Mouse (Mus musculus): ENCODE measurements around the gene Rnf126.

Gene Rnf126

DNA sequence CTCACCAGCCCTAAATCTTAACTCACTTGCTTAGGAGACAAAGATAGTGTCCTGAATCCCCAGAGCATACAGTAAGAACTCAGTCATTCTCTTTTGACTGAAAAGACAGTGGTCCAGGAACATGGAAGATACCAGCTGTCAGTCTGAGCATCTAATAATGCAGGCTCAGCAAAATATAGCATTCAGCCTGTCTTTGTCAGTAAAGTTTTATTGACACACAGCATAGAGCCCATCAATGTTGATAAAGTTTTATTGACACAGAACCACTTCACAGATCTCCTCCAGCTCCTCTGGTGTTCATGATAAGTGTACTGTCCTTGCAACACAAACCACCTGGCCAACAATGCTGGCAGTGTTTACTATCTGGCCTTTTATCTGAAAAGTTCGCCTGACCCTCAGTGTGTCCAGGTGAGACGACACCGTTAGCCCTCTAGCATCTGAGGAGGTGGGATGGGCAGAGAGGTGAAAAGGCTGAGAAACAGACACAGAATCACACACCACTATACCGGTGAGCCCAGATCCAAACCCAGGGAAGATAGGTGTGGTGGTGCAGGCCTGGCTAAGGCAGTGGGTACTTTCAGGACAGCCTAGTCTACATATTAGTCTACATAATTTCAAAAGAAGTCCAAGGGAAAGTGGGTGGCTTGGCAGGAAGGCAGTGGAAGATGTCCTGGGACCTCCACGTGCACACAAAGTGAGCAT, 25.7 kb upstream of the Rnf126 start:
- DNase-seq (ENCODE audit: low read depth, low spot score) = no peak

DNA sequence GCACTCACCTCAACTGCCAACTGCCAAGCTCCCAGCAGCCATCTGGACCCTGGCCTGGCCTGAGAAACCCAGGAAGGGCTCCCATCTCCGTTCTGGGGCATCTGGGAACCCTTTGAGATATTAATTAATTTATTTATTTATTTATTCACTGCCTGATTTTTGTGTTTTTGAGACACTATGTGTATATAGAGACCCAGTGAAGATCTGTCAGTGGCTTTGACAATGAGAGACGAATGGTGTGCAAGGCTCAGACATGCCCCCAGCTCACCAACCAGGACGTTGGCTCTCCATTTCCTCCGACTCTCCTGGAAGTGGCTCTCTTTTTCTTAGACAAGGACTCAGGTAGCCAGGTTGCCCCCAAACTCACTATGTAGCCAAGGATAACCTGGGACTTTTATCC, 24.1 kb upstream of the Rnf126 start, which contains the start of gene Prss57:
Gene Prss57, minus strand, starts transcription at position 101 of the 400 bp plus-strand sequence.
- DNase-seq (ENCODE audit: low read depth, low spot score) = no peak

DNA sequence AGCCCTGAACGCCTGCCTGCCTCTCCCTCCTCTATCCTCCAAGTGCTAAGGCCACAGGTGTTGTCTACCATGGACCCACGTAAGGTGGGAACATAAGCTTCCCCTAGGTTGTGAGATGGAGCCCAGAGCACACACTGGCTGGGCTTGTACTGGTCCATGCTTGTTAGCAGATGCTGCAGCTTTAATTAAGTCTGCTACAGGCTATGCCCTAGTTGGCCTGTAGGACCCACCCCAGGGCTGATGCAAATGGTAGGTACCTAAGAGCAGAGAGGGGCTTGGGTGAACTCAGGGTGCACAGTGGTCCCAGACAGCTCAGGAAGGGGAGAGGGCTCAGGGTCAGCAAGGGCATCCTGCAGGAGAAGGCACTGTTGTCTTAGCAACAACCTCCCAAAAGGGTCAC, 22.8 kb upstream of the Rnf126 start:
- no peak for DNase-seq (ENCODE audit: low read depth, low spot score)

DNA sequence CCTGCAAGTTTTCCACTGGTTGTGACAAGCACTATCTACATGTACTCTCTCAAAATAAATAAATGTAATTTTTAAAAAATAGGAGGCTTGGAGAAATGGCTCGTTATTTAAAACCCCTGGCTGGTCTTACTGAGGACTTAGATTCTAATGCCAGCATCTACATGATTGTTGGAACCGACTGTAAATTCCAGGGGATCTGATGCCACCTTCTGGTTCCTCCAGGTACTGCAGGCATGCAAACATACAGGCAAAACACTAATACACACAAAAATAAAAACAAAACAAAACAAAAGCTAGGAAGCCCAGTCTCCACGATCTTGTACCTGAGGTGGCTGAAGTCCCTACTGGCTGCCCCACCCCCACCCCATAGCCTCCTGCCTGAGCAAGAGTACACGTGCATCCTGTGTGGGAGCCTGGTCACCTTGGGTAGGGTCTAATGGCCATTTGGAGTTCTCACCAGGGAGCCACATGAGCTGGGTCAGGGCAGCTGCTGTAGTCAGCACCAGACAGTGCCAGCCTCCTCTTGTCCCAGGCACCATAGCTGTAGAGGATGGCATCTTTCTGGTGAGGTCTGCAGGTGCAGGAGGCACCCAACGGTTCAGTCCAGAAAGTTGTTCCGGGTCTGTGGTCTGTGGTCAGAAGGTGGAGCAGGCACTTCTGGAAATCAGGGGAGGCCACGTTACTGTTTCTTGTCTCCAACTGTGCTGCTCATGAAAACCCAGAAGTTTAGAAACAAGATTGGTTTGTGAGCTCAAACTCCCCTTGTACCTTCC, 21.8 kb upstream of the Rnf126 start:
- DNase-seq (ENCODE audit: low read depth, low spot score) = peak; percentile 88

DNA sequence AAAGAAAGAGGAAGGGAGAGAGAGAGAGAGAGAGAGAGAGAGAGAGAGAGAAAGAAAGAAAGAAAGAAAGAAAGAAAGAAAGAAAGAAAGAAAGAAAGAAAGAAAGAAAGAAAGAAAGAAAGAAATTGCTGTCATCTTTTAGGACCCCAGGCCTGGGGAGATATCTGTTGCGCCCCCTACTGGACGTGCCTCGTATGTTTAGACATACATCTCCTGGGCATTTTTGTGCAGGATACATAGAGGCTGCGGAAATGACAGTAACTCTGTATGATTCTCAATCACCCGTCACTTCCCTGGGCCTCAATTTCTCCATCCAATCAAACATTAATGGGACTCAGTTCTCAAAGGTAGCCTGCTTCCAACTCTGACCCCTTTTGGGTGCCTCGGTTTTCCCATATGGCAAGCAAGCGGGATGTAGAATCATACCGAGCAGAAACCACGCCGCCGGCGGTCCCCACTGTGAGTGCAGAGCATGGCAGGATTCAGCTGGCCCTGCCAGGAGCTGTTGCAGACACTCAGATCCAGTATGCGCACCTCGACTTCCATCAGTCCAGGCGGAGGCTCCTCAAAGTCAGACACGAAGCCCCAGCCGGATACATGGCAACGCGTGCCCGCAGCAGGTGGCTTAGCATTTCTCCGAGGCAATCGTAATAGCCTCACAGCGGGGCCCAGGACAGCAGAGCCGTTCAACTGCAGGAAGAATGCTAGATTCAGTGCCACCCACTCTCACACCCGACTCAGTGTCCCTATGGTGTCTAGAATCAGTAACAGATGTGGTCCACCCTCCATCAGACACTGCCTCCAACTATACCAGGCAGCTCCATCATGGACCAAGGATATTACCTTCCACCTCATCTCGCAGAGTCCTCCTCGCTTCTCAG, 17.4 kb upstream of the Rnf126 start:
- peak; percentile 63 for DNase-seq (ENCODE audit: low read depth, low spot score)

DNA sequence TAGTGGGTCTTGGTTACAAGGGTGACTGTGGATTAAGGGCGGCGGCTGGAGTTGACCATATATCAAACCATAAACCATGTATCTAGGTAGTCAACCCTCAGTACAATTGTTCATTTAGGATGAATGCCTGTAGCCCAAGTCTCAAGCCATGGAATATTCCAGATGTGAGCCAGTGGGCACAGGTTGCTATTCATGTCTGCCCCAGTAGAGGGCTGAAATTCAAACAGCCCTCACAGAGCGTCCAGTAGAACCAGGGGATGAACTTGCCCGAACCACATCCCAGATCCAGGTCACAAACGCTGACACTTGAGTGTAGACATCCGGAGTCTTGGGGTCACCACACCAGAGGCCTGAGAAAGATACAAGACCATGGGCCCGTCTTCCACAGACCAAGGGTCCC, 16.3 kb upstream of the Rnf126 start:
- no peak for DNase-seq (ENCODE audit: low read depth, low spot score)

DNA sequence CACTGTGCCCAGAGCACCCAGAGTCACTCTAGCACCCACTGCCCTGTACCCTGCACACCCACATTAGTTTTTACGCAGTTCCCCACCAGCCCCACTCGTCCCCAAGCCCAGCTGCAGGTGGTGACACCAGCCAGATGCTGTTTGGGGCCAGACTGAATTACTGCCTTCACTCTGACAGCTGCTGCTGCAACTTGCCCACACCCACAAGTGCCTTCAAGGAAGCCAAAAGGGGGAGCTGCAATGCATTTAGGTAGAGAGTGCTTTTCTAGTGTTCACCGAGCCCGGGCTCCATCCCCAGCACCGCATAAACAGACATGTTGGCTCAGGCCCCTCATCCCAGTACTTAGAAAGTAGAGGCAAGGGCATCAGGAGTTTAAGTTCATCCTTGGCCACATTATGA, 15.2 kb upstream of the Rnf126 start:
- DNase-seq (ENCODE audit: low read depth, low spot score) = no peak

DNA sequence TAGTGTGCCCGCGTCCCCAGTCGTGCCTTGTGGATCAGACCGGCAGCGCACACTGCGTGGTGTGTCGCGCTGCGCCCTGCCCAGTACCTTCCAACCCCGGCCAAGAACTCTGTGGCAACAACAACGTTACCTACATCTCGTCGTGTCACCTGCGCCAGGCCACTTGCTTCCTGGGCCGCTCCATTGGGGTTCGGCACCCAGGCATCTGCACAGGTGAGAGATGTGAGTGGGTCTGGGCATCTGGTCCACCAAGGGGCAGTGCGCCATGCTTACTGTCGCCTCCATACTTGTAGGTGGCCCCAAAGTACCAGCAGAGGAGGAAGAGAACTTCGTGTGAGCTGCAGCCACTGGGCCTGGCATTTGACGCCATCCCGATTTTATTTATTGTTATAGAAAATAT, 14.4 kb upstream of the Rnf126 start:
- DNase-seq (ENCODE audit: low read depth, low spot score) = no peak

DNA sequence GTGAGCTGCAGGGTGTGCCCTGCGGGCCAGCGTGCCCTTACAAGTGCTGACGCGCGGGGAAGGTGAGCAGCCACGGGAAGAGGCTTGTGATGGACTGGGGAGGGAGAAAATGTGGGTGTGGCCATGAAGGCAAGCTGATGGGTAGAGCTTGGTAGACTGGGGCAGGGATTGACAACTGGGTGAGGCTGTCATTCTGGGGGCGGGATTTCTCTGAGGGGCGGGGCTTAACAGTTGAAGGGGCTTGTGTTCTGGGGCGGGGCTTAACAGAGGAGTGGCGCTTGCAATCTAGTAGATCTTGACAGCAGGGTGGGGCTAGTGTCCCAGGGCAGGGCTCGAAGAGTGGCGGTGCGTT, 13.9 kb upstream of the Rnf126 start:
- peak; percentile 94 for DNase-seq (ENCODE audit: low read depth, low spot score)

DNA sequence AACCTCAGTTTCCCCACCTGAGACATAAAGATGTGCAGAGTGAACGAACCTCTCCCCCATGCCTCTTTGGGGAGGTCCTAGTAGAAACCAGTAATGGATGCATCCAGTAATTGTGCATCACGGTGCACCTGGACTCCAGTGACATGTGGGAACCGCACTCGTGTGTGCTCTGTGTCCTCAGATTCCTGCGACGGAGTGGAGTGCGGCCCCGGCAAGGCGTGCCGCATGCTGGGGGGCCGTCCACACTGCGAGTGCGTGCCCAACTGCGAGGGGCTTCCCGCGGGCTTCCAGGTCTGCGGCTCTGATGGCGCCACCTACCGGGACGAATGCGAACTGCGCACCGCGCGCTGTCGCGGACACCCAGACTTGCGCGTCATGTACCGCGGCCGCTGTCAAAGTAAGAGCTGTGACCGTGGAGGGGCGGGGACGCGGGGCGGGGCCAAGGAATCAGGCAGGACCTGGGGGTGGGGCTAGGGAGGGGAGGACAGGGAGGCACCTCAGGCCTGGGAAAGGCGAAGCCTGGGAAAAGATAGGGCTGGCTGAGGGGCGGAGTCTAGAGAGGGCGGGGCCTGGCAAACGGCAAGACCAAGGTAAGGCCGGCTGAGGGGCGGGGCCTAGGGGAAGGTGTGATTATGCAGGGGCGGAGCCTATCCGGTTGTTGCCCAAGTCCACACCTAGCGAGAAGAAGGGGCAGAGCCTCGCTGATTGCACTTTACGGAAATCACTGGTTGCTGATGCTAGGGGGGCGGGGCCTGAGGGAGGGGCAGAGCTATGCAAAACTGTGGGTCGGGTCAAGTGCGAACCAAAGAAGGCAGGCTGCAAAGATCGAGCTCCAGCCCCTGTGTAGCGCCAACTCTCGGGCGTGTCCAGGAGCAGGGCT, 13.3 kb upstream of the Rnf126 start:
- DNase-seq (ENCODE audit: low read depth, low spot score) = peak; percentile 99

DNA sequence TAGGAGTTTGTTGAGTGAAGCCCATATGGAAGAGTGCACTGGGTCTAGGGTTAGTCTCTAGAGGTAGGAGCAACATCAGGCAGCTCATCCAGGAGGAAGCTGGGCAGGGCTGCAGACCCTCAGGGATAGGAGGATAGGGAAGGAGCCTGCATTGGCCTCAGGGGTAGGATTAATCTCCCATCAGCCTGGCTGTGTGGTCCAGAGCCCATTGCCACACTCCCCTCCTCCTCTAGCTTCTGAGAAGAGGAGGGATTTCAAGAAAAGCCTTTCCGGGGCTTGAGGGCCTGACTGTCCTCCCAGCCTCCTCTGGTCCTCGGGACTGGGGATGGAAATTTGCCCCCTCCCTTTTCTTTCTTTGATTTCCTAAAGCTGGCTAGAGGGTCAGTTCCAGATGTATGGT, 12.4 kb upstream of the Rnf126 start:
- DNase-seq (ENCODE audit: low read depth, low spot score) = no peak

DNA sequence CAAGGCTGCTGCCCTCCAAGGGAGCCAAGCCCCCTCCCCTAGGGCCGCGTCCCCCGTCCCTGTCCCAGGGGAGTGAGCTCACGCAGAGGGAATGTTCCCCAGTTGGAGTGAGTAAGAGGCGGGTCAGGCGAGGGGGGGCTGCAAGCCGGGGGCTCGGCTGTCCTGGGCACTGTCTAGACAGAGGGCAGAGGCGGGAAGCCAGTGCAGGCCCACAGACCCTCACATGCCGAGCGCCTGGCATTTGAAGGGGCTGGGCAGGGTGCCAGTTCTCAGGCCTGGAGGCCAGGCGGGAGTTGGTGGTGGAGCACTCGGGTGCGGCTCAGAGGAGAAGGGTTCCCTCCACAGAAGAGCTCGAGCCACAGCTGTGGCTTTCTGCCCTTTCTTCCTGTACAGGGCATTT, 11.3 kb upstream of the Rnf126 start:
- DNase-seq (ENCODE audit: low read depth, low spot score) = no peak

DNA sequence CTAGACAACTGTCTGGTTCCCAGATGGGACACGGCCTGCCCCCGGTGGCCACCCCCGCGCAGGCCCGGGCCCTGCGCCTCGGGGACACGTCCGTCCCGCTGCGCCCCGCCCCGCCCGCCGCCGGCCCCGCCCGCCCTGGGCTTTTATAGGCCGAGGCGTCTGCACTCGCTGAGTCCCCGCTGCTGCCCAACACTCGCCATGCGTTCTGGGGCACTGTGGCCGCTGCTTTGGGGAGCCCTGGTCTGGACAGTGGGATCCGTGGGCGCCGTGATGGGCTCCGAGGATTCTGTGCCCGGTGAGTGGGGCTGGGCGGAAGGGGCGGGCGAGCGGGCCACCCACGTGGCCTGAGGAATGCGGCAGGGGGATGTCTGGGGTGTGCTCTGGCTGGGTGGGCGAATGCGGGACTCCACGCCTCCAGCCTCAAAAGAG, 10.4 kb upstream of the Rnf126 start, which contains the start of gene Fstl3:
Gene Fstl3, plus strand, starts transcription at position 170 of the 429 bp plus-strand sequence.
- no peak for DNase-seq (ENCODE audit: low read depth, low spot score)

DNA sequence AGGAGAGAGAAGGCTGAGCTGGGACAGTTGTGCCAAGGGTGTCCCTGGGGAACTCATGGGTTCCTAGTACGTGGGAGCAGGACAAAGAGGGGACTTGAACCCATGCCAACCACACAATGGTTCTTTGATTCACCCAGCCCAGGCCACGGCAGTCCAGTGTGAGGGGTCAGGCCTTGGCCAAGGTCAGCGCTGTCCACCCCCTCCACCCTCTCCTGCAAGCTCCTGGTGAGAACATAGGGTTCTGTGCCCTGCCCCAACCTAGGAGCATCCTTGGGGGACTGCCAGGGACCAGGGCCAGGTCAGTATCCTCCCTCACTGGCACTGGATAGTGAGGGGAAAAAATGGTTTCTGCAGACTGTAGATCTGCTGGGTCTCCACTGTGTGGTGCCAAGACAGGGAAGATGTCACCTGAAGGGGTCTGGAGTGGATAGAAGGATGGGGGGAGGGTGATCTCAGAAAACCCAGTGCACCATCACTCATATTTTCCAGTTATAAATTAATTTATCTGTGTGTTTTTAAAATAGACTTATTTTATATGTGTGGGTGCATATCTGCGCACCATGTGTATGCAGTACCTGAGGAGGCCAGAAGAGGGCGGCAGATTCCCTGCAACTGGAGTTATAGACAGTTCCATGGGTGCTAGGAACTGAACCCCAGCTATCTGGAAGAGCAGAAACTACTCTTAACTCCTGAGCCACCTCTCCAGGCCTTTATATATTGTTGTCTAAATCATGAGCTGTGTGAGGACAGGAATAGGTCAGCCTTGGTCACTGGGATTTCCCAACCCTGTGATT, 7.9 kb upstream of the Rnf126 start:
- no peak for DNase-seq (ENCODE audit: low read depth, low spot score)

DNA sequence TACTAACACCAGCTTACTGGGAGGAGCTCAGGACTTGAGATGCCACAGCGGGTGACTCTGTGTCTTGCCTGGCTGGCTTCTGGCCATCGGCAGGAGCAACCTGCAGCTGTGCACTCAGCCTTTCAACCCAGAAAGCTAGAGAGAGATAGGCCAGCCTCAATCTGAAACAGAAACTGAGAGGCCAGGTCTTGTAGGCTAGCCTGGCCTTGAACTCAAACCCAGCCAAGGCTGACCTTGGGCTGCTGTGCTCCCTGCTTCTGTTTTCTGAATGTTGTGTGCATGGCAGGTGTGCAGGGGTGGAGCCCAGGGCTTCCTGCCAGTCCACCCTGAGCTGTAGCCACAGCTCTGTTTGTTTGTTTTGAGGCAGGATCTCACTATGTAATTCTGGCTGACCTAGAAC, 6.5 kb upstream of the Rnf126 start:
- no peak for DNase-seq (ENCODE audit: low read depth, low spot score)

DNA sequence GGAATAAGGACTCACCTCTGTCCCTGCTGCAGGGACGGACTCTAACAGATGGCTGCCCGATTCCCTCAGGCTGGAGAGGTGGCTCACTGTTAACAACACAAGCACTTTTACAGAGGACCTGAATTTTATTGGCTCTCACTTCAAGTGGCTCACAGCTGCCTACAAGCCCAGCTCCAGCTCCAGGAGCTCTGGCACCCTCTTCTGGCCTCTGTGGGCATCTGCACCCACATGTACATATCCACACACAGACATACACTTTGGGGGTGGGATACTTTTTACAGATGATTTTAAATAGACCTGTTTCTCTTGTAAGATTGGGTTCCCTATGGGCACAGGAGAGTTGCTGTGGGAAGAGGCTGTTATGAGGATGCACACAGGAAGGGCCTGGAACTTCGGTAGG, 5.6 kb upstream of the Rnf126 start:
- no peak for DNase-seq (ENCODE audit: low read depth, low spot score)

DNA sequence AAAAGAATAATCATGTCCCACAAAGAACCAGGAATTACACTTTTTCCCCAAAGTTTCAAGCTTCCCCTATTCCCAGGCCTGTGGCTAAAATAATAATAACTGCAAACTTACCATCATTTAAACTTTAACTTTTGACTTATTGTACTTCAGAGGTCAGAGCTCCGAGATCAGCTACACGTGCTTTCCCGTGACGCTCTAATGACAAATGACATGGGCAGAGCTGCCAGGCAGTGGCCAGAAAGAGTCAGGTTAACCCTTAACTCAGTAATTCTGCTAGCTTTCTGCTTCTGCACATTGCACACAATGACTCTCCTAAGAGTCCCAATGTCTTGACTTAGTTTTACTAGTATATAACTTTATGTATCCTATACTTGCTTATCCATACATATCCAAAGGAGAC, 2.6 kb upstream of the Rnf126 start:
- DNase-seq (ENCODE audit: low read depth, low spot score) = no peak

DNA sequence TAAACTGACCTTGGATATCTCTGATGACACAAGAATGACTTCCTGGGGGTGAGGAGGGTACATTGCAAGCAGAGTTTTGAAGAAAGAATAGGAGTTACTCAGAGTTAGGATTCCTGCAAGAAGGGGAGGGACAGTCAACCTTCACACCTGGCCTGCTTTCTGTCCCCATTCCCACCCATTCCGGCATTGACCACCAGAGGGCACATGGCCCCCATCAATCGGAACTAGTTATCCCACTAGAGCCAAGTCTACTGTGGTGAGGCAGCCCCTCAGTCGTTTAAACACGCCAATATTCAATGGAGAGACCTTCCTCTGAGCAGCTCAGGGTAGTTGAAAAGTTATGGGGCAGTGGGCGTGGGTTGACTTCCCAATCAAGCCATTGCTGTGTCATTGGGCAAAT, 1.6 kb upstream of the Rnf126 start:
- DNase-seq (ENCODE audit: low read depth, low spot score) = peak; percentile 85

DNA sequence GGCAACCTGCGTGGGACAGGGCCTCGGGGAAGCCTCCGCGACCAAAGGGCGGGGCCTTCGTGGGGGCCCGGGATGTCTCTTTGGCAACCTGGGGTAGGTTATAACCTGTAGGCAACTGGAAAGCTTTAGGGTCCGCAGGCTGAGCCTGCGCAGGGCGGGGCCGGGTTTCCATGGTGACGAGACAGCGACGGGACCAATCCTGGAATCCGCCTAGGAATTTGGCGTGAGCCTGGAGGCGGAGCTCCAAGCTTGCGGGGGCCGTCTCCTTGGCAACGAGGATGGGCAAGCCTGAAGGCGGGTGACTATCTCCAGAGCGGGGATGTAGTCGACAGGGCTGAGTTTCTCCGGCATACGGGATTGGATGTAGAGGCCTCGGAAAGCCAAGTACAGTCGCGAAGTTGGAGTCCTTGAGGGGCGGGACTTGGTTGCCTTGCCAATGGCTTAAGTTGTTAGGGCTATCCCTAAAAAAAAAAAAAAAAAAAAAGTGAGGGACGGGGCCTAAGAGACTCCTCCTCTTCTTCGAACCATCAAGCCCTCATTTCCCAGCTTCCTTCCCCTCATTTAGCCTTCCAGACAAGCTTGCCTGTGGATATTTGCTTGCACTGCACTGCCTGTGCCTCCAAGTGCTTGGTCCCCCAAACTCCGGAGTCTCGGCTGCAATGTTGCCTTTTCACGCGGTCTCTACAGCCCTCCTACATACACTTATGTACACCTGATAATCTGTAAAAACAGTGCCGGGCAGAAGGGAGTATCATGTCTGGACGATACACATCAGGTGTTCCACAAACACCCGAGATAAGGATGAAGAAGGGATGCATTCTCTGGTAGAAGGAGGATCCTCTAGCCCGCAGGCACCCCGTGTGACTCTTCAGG, 856 bp upstream of the Rnf126 start:
- DNase-seq (ENCODE audit: low read depth, low spot score) = peak; percentile 99

Measured in brain, adult 2 months (tissue).